Mouse (Mus musculus) hindbrain, embryonic 11.5 days (tissue): ENCODE data around the gene Gm5930. TPM values are rescaled to one million over a fixed set of nuclear protein-coding genes. Genes with fewer than 3 reads are reported as not detected.
"Not testable (repeated sequence)": the region's sequence is repeated elsewhere in the genome, so short reads cannot be mapped to it uniquely, and the experiment has no call there.

Experiments
- ATAC-seq: fragments of 200-750 bp; cut with Nextera tagmentation; 2 replicates; pipeline ENCODE4 v1.8.0; 2017; ENCODE audit warnings: mild to moderate bottlenecking, moderate TSS enrichment, moderate library complexity; ENCODE audit not compliant: low FRiP score
- DNase-seq: peaks from one replicate; pipeline ENCODE4 v3.0.0-alpha.2; 2015; ENCODE audit warnings: low spot score
- H3K27ac ChIP-seq: fragments of 300-500 bp; sonication (generic); 2 replicates; pipeline ENCODE4 v1.5.1; 2014; ENCODE audit warnings: mild to moderate bottlenecking, low read depth, low read length
- H3K27me3 ChIP-seq: fragments of 300-500 bp; sonication (generic); 2 replicates; pipeline ENCODE4 v1.6.1; 2014; ENCODE audit warnings: mild to moderate bottlenecking, low read length, moderate library complexity, mixed read lengths; ENCODE audit not compliant: control insufficient read depth, insufficient read depth
- H3K36me3 ChIP-seq: fragments of 300-500 bp; sonication (generic); 2 replicates; pipeline ENCODE4 v1.6.1; 2014; ENCODE audit warnings: mild to moderate bottlenecking, low read length, moderate library complexity, mixed read lengths; ENCODE audit not compliant: control insufficient read depth, insufficient read depth
- H3K4me1 ChIP-seq: fragments of 300-500 bp; sonication (generic); replicated peaks from 2 replicates; pipeline ENCODE4 v1.6.1; 2014; ENCODE audit warnings: low read length, mixed read lengths; ENCODE audit not compliant: control insufficient read depth, insufficient read depth
- H3K4me2 ChIP-seq: fragments of 300-500 bp; sonication (generic); replicated peaks from 2 replicates; pipeline ENCODE4 v1.6.1; 2014; ENCODE audit warnings: mild to moderate bottlenecking, low read depth, low read length
- H3K4me3 ChIP-seq: fragments of 300-500 bp; sonication (generic); 2 replicates; pipeline ENCODE4 v1.5.1; 2014; ENCODE audit warnings: low read depth, low read length
- H3K9ac ChIP-seq: fragments of 300-500 bp; sonication (generic); 2 replicates; pipeline ENCODE4 v1.6.1; 2014; ENCODE audit warnings: low read depth, low read length
- H3K9me3 ChIP-seq: fragments of 300-500 bp; sonication (generic); 2 replicates; pipeline ENCODE4 v1.6.1; 2016; ENCODE audit warnings: low read length; ENCODE audit not compliant: control insufficient read depth
- WGBS: fragments of 180-500 bp; shearing (Covaris S2); extraction: QIAGEN DNeasy Blood & Tissue Kit; methylation state at CpG from one replicate; pipeline ENCODE4 v1.1.7; 2014; 5-methylcytosine and 5-hydroxymethylcytosine counted together
- polyA plus RNA-seq: library from polyadenylated mRNA; unstranded; fragments of >200 nt; fragmentation: Nextera tagmentation; extraction: Ambion mirVana; gene quantifications from 2 replicates; pipeline ENCODE4 v1.2.1, GENCODE M21; 2014

Gene Gm5930
- not detected in 2 replicates for polyA plus RNA-seq

DNA sequence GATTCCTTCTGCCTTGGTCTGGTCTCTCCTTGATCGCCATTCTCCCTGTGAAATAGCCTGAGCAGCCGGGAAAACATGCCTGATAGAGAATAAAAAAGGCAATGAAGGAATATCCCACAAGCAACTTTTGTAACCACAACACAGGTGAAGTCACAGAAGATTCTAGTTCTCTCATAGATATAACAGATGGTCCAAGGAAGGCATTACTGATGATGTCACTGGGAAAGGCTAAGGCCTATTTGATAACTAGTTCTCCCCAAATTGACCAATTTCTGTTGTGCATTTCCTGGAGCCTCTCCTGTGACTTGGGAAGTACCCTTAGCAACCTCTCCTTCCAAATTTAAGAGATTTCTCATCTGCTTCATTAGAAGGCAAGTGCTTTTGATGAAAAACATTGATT lies at the start of gene Gm5930:
Gene Gm5930, minus strand, starts transcription at position 101 of the 400 bp plus-strand sequence.
- not testable (repeated sequence) for H3K27ac ChIP-seq, H3K27me3 ChIP-seq, H3K9ac ChIP-seq, DNase-seq, H3K36me3 ChIP-seq, ATAC-seq, H3K4me2 ChIP-seq, H3K4me1 ChIP-seq, H3K4me3 ChIP-seq, H3K9me3 ChIP-seq
- no CpG with 5 or more reads among the region's 2 CpGs for WGBS

DNA sequence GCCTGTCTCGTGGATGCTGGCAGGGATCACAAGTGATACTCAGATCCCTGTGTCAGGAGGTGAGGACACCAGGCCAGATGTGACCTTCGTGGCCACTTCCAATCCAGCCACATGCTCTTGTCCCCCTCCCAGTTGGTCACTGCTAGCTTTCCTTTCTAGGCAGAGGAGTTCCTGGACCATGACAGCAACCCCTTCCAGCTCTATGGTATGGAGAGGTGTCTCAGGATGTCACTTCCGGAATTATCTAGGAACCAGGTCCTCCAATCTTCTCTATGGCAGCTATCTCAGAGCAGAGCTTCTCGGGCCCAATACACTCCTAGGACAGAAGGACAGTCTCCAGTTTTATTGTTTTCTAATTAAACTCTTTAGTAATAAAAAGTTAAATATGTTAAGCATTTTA lies 45.8 kb upstream of the Gm5930 start:
- not testable (repeated sequence) for H3K36me3 ChIP-seq, H3K4me2 ChIP-seq, H3K4me3 ChIP-seq, ATAC-seq, H3K9ac ChIP-seq, H3K4me1 ChIP-seq, H3K27me3 ChIP-seq, H3K27ac ChIP-seq, H3K9me3 ChIP-seq, DNase-seq
- 76% methylated on average over 3 of the region's 4 CpGs for WGBS

DNA sequence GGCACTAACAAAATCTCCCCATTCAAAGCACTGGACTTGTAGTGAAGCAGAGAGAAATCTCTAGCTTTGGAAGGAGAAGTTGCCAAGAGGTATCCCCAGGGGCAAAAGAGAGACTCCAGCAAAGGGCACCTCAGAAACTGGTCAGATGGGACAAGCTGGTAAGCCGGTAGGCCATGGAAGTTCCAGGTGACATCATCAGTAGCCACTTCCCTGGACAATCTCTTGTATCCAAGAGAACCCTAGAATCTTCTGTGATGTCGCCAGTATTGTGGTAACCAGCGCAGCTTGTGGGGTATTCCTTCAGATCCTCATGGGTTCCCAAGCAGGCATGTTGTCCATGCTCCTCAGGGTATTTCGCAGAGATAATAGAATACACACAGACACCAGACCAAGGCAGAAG lies 26.7 kb upstream of the Gm5930 start, which contains the start of gene Gm8229:
Gene Gm8229, plus strand, starts transcription at position 301 of the 400 bp plus-strand sequence.
- not testable (repeated sequence) for H3K27me3 ChIP-seq, H3K4me1 ChIP-seq, DNase-seq, H3K4me3 ChIP-seq, H3K27ac ChIP-seq, H3K9me3 ChIP-seq, H3K4me2 ChIP-seq, H3K9ac ChIP-seq, ATAC-seq, H3K36me3 ChIP-seq
- WGBS = 93% methylated on average over 4 of the region's 4 CpGs

DNA sequence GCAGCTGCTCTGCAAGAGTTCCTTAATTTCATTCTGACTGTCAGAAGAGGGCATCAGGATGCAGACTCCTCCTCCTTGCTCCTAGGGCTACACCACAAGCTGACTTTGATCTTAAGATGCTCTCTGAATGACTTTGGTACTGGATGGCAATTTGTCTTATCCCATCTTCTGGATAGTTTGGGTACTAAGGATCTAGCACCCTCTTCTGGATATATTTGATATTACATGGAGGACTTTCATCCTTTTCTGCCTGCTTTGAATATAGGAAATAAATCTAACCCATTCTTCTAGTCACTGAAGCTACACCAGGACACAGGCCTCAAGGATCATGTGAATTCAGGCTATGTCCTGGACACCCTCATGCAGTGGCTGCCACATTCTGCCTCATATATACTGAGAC lies 23.9 kb upstream of the Gm5930 start:
- H3K27ac ChIP-seq, H3K9ac ChIP-seq, H3K27me3 ChIP-seq, H3K36me3 ChIP-seq, ATAC-seq, H3K4me2 ChIP-seq, H3K9me3 ChIP-seq, H3K4me1 ChIP-seq, H3K4me3 ChIP-seq: not testable (repeated sequence)
- peak; percentile 0 for DNase-seq

DNA sequence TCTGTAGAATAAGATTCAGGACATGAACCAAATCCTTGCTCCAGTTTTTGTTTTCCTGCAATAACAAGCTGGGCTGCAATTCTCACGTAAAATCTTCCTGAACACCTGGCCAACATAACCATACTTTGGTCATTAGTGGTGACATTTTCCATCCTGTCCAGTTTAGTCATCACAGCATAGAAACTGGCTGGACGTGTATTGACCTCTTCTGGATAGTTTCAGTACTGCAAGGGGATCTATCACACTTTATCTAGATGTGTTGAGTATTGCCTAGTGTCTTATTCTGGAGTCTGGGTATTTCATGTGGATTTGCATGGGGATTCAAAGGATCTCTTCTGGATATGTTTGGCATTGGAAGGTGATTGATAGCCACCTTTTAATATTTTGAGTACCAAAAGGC lies 23.0 kb upstream of the Gm5930 start:
- not testable (repeated sequence) for DNase-seq, H3K36me3 ChIP-seq, H3K9me3 ChIP-seq, H3K9ac ChIP-seq, H3K4me3 ChIP-seq, H3K27ac ChIP-seq, H3K4me2 ChIP-seq, H3K27me3 ChIP-seq, H3K4me1 ChIP-seq, ATAC-seq
- 14% methylated on average over 1 of the region's 2 CpGs for WGBS

DNA sequence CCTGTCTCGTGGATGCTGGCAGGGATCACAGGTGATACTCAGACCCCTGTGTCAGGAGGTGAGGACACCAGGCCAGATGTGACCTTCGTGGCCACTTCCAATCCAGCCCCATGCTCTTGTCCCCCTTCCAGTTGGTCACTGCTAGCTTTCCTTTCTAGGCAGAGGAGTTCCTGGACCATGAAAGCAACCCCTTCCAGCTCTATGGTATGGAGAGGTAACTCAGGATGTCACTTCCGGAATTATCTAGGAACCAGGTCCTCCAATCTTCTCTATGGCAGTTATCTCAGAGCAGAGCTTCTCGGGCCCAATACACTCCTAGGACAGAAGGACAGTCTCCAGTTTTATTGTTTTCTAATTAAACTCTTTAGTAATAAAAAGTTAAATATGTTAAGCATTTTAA lies 26.3 kb downstream of the Gm5930 start:
- not testable (repeated sequence) for ATAC-seq
- WGBS = 83% methylated on average over 3 of the region's 4 CpGs

DNA sequence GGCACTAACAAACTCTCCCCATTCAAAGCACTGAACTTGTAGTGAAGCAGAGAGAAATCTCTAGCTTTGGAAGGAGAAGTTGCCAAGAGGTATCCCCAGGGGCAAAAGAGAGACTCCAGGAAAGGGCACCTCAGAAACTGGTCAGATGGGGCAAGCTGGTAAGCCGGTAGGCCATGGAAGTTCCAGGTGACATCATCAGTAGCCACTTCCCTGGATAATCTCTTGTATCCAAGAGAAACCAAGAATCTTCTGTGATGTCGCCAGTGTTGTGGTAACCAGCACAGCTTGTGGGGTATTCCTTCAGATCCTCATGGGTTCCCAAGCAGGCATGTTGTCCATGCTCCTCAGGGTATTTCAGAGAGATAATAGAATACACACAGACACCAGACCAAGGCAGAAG lies 53.1 kb downstream of the Gm5930 start, which contains the start of gene Gm8220:
Gene Gm8220, plus strand, starts transcription at position 301 of the 400 bp plus-strand sequence.
- not testable (repeated sequence) for DNase-seq, H3K36me3 ChIP-seq, ATAC-seq, H3K9ac ChIP-seq, H3K4me3 ChIP-seq, H3K4me2 ChIP-seq, H3K27ac ChIP-seq, H3K27me3 ChIP-seq, H3K9me3 ChIP-seq, H3K4me1 ChIP-seq
- 97% methylated on average over 2 of the region's 2 CpGs for WGBS

More for the DNA sequence above, 26.3 kb downstream of the Gm5930 start:
- H3K4me1 ChIP-seq, DNase-seq, H3K9me3 ChIP-seq, H3K27ac ChIP-seq, H3K4me3 ChIP-seq, H3K9ac ChIP-seq, H3K4me2 ChIP-seq, H3K27me3 ChIP-seq, H3K36me3 ChIP-seq: not testable (repeated sequence)

Other genes starting within 250 kb of the Gm5930 start
- not detected in 2 replicates for gene Ear2, start 235.9 kb downstream of the Gm5930 start, polyA plus RNA-seq
- not detected in 2 replicates for gene Gm3327, start 214.7 kb downstream of the Gm5930 start, polyA plus RNA-seq
- not detected in 2 replicates for gene Gm8212, start 140.9 kb downstream of the Gm5930 start, polyA plus RNA-seq
- not detected in 2 replicates for gene 4930503E14Rik, start 125.3 kb downstream of the Gm5930 start, polyA plus RNA-seq
- not detected in 2 replicates for gene Gm8220, start 53.0 kb downstream of the Gm5930 start, polyA plus RNA-seq
- not detected in 2 replicates for gene Gm8229, start 26.8 kb upstream of the Gm5930 start, polyA plus RNA-seq
- not detected in 2 replicates for gene Gm3371, start 72.1 kb upstream of the Gm5930 start, polyA plus RNA-seq
- not detected in 2 replicates for gene Gm8232, start 95.1 kb upstream of the Gm5930 start, polyA plus RNA-seq
- gene BC061237, start 153.9 kb upstream of the Gm5930 start, polyA plus RNA-seq = 0.27 and 0.45 TPM in 2 replicates
- not detected in 2 replicates for gene Gm17093, start 179.7 kb upstream of the Gm5930 start, polyA plus RNA-seq
- 0.14 TPM in 1 of 2 replicates, not detected in the other for gene Gm8247, start 244.6 kb upstream of the Gm5930 start, polyA plus RNA-seq